In the genomic region with DNA sequence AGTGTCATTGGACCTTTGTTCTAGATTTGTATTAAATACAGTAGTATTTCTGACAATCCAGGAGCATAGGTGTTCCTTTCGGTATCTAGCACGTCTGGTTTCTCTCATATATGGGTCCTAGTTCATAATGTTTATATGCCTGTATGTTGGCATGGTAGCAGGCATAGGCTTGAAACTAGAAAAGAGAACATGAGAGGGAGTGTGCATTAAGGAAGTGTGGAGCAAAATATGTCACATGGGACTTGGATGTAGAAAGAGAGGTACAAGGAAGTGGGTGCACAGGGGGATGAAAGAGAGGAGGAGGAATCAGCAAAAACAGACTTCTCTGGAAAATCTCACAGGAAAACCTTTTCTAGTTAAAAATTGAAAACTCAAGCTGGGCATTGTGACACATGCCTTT, we compare ENCODE assay signal across 12 mouse cellular contexts.
"Had no signal": no experiment of that assay in that cellular context is flagged by ENCODE, and none has a peak within 500 bp of the region (broad histone marks: within the 10 kb centered on the region; RNA-seq: fewer than 3 reads in every experiment).

No protein-coding gene starts in this region.

- DNase-seq: retina, postnatal 1 day; right cerebral cortex, adult 18-20 months; right cerebral cortex, postnatal 14 days; right cerebral cortex, postnatal 25 days; right cerebral cortex, postnatal 4 days; spleen, adult 18-20 months; thymus, adult 18-20 months; thymus, adult 2 months; thymus, postnatal 14 days; thymus, postnatal 25 days; thymus, postnatal 36 days; thymus, postnatal 4 days had no signal
